Mouse (Mus musculus): ENCODE data around the gene Itsn1. TPM values are rescaled to one million over a fixed set of nuclear protein-coding genes. Genes with fewer than 3 reads are reported as not detected.

The Itsn1 gene
- polyA plus RNA-seq, 1 experiment from 2014 or later: 9.7 TPM

GRCm38 (mm10) chr16:91903801-91904506 lies 174.9 kb downstream of the Itsn1 start:
- ATAC-seq (no peak), DNase-seq (ENCODE audit: low spot score) (no peak)
- Histone ChIP-seq H3K9ac (replicated peaks; ENCODE audit: low read depth) (no peak overlapping the region), H3K4me3 (ENCODE audit: low read depth, low read length) (no peak overlapping the region), H3K36me3 (ENCODE audit: insufficient read depth, low read length) (no peaks in the 10 kb centered on the region), H3K4me2 (replicated peaks; ENCODE audit: low read depth, low read length) (no peak overlapping the region), H3K27me3 (replicated peaks; ENCODE audit: insufficient read depth, low read length) (no peaks in the 10 kb centered on the region), H3K4me1 (ENCODE audit: insufficient read depth, low read depth, low read length) (no peaks in the 10 kb centered on the region), H3K9me3 (ENCODE audit: low read length) (no peaks in the 10 kb centered on the region), H3K27ac (ENCODE audit: low read length) (no peak overlapping the region)
- TF ChIP-seq CTCF (IDR thresholded peaks at IDR 0.05) (no peak), EP300 (IDR thresholded peaks at IDR 0.05) (no peak)
- 82% methylated on average over 13 of the region's 13 CpGs for WGBS

- Histone ChIP-seq H3K4me1 (ENCODE audit: insufficient read depth, low read depth, low read length) (no peaks in the 10 kb centered on the region), H3K4me2 (replicated peaks; ENCODE audit: low read depth, low read length) (no peak overlapping the region), H3K27me3 (replicated peaks; ENCODE audit: insufficient read depth, low read length) (no peaks in the 10 kb centered on the region), H3K27ac (ENCODE audit: low read length) (no peak overlapping the region), H3K9me3 (ENCODE audit: low read length) (no peaks in the 10 kb centered on the region), H3K4me3 (ENCODE audit: low read depth, low read length) (no peak overlapping the region), H3K9ac (replicated peaks; ENCODE audit: low read depth) (no peak overlapping the region), H3K36me3 (ENCODE audit: insufficient read depth, low read length) (no peaks in the 10 kb centered on the region)
- 81% methylated on average over 11 of the region's 11 CpGs for WGBS
- TF ChIP-seq EP300 (IDR thresholded peaks at IDR 0.05): no peak
- TF ChIP-seq CTCF (IDR thresholded peaks at IDR 0.05): no peak
- ATAC-seq: no peak
- no peak for DNase-seq (ENCODE audit: low spot score)
Measured at GRCm38 (mm10) chr16:91905127-91905860, 176.2 kb downstream of the Itsn1 start.

- no peak for ATAC-seq
- no peak overlapping the region for H3K27ac ChIP-seq (ENCODE audit: low read length)
Measured at GRCm38 (mm10) chr16:91905987-91906386, 176.9 kb downstream of the Itsn1 start.

GRCm38 (mm10) chr16:91906672-91907071 lies 177.6 kb downstream of the Itsn1 start:
- 94% methylated on average over 5 of the region's 5 CpGs for WGBS
- H3K27ac ChIP-seq (ENCODE audit: low read length): no peak overlapping the region
- ATAC-seq (no peak), DNase-seq (ENCODE audit: low spot score) (no peak)
- TF ChIP-seq CTCF (IDR thresholded peaks at IDR 0.05): no peak
- TF ChIP-seq EP300 (IDR thresholded peaks at IDR 0.05): no peak
- H3K4me1 ChIP-seq (ENCODE audit: insufficient read depth, low read depth, low read length): no peaks in the 10 kb centered on the region
- H3K9ac ChIP-seq (replicated peaks; ENCODE audit: low read depth): no peak overlapping the region
- no peaks in the 10 kb centered on the region for H3K27me3 ChIP-seq (replicated peaks; ENCODE audit: insufficient read depth, low read length)
- no peak overlapping the region for H3K4me2 ChIP-seq (replicated peaks; ENCODE audit: low read depth, low read length)
- H3K36me3 ChIP-seq (ENCODE audit: insufficient read depth, low read length): no peaks in the 10 kb centered on the region
- no peak overlapping the region for H3K4me3 ChIP-seq (ENCODE audit: low read depth, low read length)
- no peaks in the 10 kb centered on the region for H3K9me3 ChIP-seq (ENCODE audit: low read length)

More at GRCm38 (mm10) chr16:91905987-91906386, 176.9 kb downstream of the Itsn1 start:
- H3K36me3 ChIP-seq (ENCODE audit: insufficient read depth, low read length): no peaks in the 10 kb centered on the region
- WGBS: 79% methylated on average over 10 of the region's 10 CpGs
- no peak overlapping the region for H3K9ac ChIP-seq (replicated peaks; ENCODE audit: low read depth)
- no peaks in the 10 kb centered on the region for H3K9me3 ChIP-seq (ENCODE audit: low read length)
- no peaks in the 10 kb centered on the region for H3K27me3 ChIP-seq (replicated peaks; ENCODE audit: insufficient read depth, low read length)
- no peak overlapping the region for H3K4me2 ChIP-seq (replicated peaks; ENCODE audit: low read depth, low read length)
- no peaks in the 10 kb centered on the region for H3K4me1 ChIP-seq (ENCODE audit: insufficient read depth, low read depth, low read length)
- TF ChIP-seq EP300 (IDR thresholded peaks at IDR 0.05) (no peak), CTCF (IDR thresholded peaks at IDR 0.05) (no peak)
- no peak for DNase-seq (ENCODE audit: low spot score)
- H3K4me3 ChIP-seq (ENCODE audit: low read depth, low read length): no peak overlapping the region

- Histone ChIP-seq H3K36me3 (ENCODE audit: insufficient read depth, low read length) (no peaks in the 10 kb centered on the region), H3K9ac (replicated peaks; ENCODE audit: low read depth) (no peak overlapping the region), H3K9me3 (ENCODE audit: low read length) (no peaks in the 10 kb centered on the region), H3K27me3 (replicated peaks; ENCODE audit: insufficient read depth, low read length) (no peaks in the 10 kb centered on the region), H3K27ac (ENCODE audit: low read length) (no peak overlapping the region), H3K4me1 (ENCODE audit: insufficient read depth, low read depth, low read length) (no peaks in the 10 kb centered on the region), H3K4me3 (ENCODE audit: low read depth, low read length) (no peak overlapping the region), H3K4me2 (replicated peaks; ENCODE audit: low read depth, low read length) (no peak overlapping the region)
- 68% methylated on average over 11 of the region's 11 CpGs for WGBS
- no peak for ATAC-seq
- TF ChIP-seq EP300 (IDR thresholded peaks at IDR 0.05) (no peak), CTCF (IDR thresholded peaks at IDR 0.05) (no peak)
- no peak for DNase-seq (ENCODE audit: low spot score)
Measured at GRCm38 (mm10) chr16:91907158-91907557, 178.1 kb downstream of the Itsn1 start.

GRCm38 (mm10) chr16:91909569-91910335 lies 180.7 kb downstream of the Itsn1 start:
- DNase-seq (ENCODE audit: low spot score): no peak
- H3K27ac ChIP-seq (ENCODE audit: low read length): no peak overlapping the region
- no peaks in the 10 kb centered on the region for H3K27me3 ChIP-seq (replicated peaks; ENCODE audit: insufficient read depth, low read length)
- TF ChIP-seq EP300 (IDR thresholded peaks at IDR 0.05): no peak
- TF ChIP-seq CTCF (IDR thresholded peaks at IDR 0.05): no peak
- H3K9me3 ChIP-seq (ENCODE audit: low read length): no peaks in the 10 kb centered on the region
- H3K4me3 ChIP-seq (ENCODE audit: low read depth, low read length): no peak overlapping the region
- no peaks in the 10 kb centered on the region for H3K4me1 ChIP-seq (ENCODE audit: insufficient read depth, low read depth, low read length)
- no peak overlapping the region for H3K9ac ChIP-seq (replicated peaks; ENCODE audit: low read depth)
- no peak for ATAC-seq
- H3K4me2 ChIP-seq (replicated peaks; ENCODE audit: low read depth, low read length): no peak overlapping the region
- 79% methylated on average over 15 of the region's 15 CpGs for WGBS
- no peaks in the 10 kb centered on the region for H3K36me3 ChIP-seq (ENCODE audit: insufficient read depth, low read length)
